Mouse (Mus musculus) hindbrain, embryonic 14.5 days (tissue): ENCODE results near the gene Primpol. TPM values are rescaled to one million over a fixed set of nuclear protein-coding genes. Genes with fewer than 3 reads are reported as not detected.
"Not testable (repeated sequence)": the region's sequence is repeated elsewhere in the genome, so short reads cannot be mapped to it uniquely, and the experiment has no call there.

Experiments
- ATAC-seq: fragments of 200-750 bp; cut with Nextera tagmentation; 2 replicates; pipeline ENCODE4 v1.8.0; 2017; ENCODE audit warnings: moderate number of reproducible peaks, mild to moderate bottlenecking, moderate TSS enrichment, moderate library complexity; ENCODE audit not compliant: low FRiP score
- DNase-seq: peaks from one replicate; pipeline ENCODE4 v3.0.0-alpha.2; 2015; ENCODE audit warnings: low spot score
- H3K27ac ChIP-seq: fragments of 300-500 bp; sonication (generic); 2 replicates; pipeline ENCODE4 v1.5.1; 2014; ENCODE audit warnings: mild to moderate bottlenecking, moderate library complexity
- H3K27me3 ChIP-seq: fragments of 300-500 bp; sonication (generic); 2 replicates; pipeline ENCODE4 v1.6.1; 2014; ENCODE audit warnings: mild to moderate bottlenecking, low read length, mixed read lengths; ENCODE audit not compliant: control insufficient read depth, insufficient read depth
- H3K36me3 ChIP-seq: fragments of 300-500 bp; sonication (generic); replicated peaks from 2 replicates; pipeline ENCODE4 v1.6.1; 2014; ENCODE audit not compliant: control insufficient read depth, insufficient read depth
- H3K4me1 ChIP-seq: fragments of 300-500 bp; sonication (generic); replicated peaks from 2 replicates; pipeline ENCODE4 v1.6.1; 2014; ENCODE audit warnings: antibody characterized with exemption, low read length, mixed read lengths; ENCODE audit not compliant: control insufficient read depth, insufficient read depth
- H3K4me2 ChIP-seq: fragments of 300-500 bp; sonication (generic); replicated peaks from 2 replicates; pipeline ENCODE4 v1.6.1; 2014; ENCODE audit warnings: mild to moderate bottlenecking, moderate library complexity
- H3K4me3 ChIP-seq: fragments of 300-500 bp; sonication (generic); replicated peaks from 2 replicates; pipeline ENCODE4 v1.5.1; 2014; ENCODE audit warnings: mild to moderate bottlenecking, low read length
- H3K9ac ChIP-seq: fragments of 300-500 bp; sonication (generic); 2 replicates; pipeline ENCODE4 v1.6.1; 2014
- H3K9me3 ChIP-seq: fragments of 300-500 bp; sonication (generic); 2 replicates; pipeline ENCODE4 v1.6.1; 2016; ENCODE audit warnings: low read length; ENCODE audit not compliant: control insufficient read depth
- WGBS: fragments of 180-500 bp; shearing (Covaris S2); extraction: QIAGEN DNeasy Blood & Tissue Kit; methylation state at CpG from one replicate; pipeline ENCODE4 v1.1.7; 2014; 5-methylcytosine and 5-hydroxymethylcytosine counted together
- polyA plus RNA-seq: library from polyadenylated mRNA; unstranded; fragments of >200 nt; fragmentation: Nextera tagmentation; extraction: Ambion mirVana; gene quantifications from 2 replicates; pipeline ENCODE4 v1.2.1, GENCODE M21; 2014

The Primpol gene
- polyA plus RNA-seq, 1 experiment from 2014 or later: 7.5 TPM

- Histone ChIP-seq H3K36me3 (no peaks in the 10 kb centered on the region), H3K27ac (no peak overlapping the region), H3K4me2 (no peak overlapping the region), H3K4me1 (no peaks in the 10 kb centered on the region), H3K27me3 (no peaks in the 10 kb centered on the region), H3K9ac (no peak overlapping the region), H3K4me3 (no peak overlapping the region), H3K9me3 (no peaks in the 10 kb centered on the region)
- WGBS: 86% methylated on average over 2 of the region's 2 CpGs
- ATAC-seq: no peak
- no peak for DNase-seq
Measured at GRCm38 (mm10) chr8:46597411-46597810, 19.6 kb downstream of the Primpol start.

- Histone ChIP-seq H3K9ac (no peak overlapping the region), H3K9me3 (no peaks in the 10 kb centered on the region), H3K27me3 (no peaks in the 10 kb centered on the region), H3K27ac (no peak overlapping the region), H3K4me2 (no peak overlapping the region), H3K4me1 (no peaks in the 10 kb centered on the region), H3K36me3 (no peaks in the 10 kb centered on the region), H3K4me3 (no peak overlapping the region)
- 95% methylated on average over 2 of the region's 2 CpGs for WGBS
- DNase-seq (no peak), ATAC-seq (no peak)
Measured at GRCm38 (mm10) chr8:46596530-46596929, 20.5 kb downstream of the Primpol start.

DNA sequence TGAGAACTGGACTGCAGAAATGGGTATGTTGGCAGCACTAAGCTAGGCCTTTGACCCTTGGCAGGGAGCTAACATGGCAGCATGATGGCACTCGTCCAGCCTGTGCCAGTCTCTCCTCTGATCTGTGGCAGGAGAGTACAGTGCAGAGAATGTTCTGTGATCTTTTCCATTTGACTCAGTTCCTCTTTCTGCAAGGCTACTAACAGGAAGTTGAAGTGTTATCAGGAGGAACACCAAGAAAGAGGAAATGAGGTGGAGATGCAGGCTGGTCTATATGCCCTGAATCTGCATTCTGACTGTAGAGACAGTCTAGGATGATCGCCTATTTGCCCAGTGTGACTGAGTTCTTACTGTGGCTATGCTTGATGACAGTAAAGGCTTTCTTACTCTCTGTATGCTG is 21.4 kb downstream of the Primpol start:
- H3K27ac ChIP-seq: no peak overlapping the region
- 95% methylated on average over 2 of the region's 2 CpGs for WGBS
- no peak overlapping the region for H3K4me3 ChIP-seq
- H3K9ac ChIP-seq: no peak overlapping the region
- H3K9me3 ChIP-seq: no peaks in the 10 kb centered on the region
- no peaks in the 10 kb centered on the region for H3K27me3 ChIP-seq
- no peak for DNase-seq
- H3K36me3 ChIP-seq: no peaks in the 10 kb centered on the region
- no peak for ATAC-seq
- no peak overlapping the region for H3K4me2 ChIP-seq
- H3K4me1 ChIP-seq: no peaks in the 10 kb centered on the region

- 83% methylated on average over 2 of the region's 2 CpGs for WGBS
- H3K36me3 ChIP-seq: no peaks in the 10 kb centered on the region
Measured at GRCm38 (mm10) chr8:46593772-46594171, 23.2 kb downstream of the Primpol start.

GRCm38 (mm10) chr8:46593067-46593466 is 23.9 kb downstream of the Primpol start:
- no peak overlapping the region for H3K4me3 ChIP-seq
- 84% methylated on average over 8 of the region's 8 CpGs for WGBS
- H3K27ac ChIP-seq: no peak overlapping the region
- no peaks in the 10 kb centered on the region for H3K9me3 ChIP-seq
- H3K36me3 ChIP-seq: no peaks in the 10 kb centered on the region
- no peaks in the 10 kb centered on the region for H3K4me1 ChIP-seq
- no peak for DNase-seq
- H3K4me2 ChIP-seq: no peak overlapping the region
- H3K9ac ChIP-seq: no peak overlapping the region
- no peaks in the 10 kb centered on the region for H3K27me3 ChIP-seq
- no peak for ATAC-seq

More at GRCm38 (mm10) chr8:46593772-46594171, 23.2 kb downstream of the Primpol start:
- no peak for ATAC-seq
- Histone ChIP-seq H3K4me1 (no peaks in the 10 kb centered on the region), H3K4me3 (no peak overlapping the region), H3K27me3 (no peaks in the 10 kb centered on the region), H3K9me3 (no peaks in the 10 kb centered on the region), H3K27ac (no peak overlapping the region), H3K9ac (no peak overlapping the region), H3K4me2 (no peak overlapping the region)
- no peak for DNase-seq

- H3K27me3 ChIP-seq: no peaks in the 10 kb centered on the region
- no peak overlapping the region for H3K9ac ChIP-seq
- no peaks in the 10 kb centered on the region for H3K4me1 ChIP-seq
- H3K27ac ChIP-seq: no peak overlapping the region
- WGBS: 93% methylated on average over 2 of the region's 2 CpGs
- H3K4me2 ChIP-seq: no peak overlapping the region
- H3K9me3 ChIP-seq: no peaks in the 10 kb centered on the region
- no peaks in the 10 kb centered on the region for H3K36me3 ChIP-seq
- H3K4me3 ChIP-seq: no peak overlapping the region
- DNase-seq: no peak
- ATAC-seq: no peak
Measured at GRCm38 (mm10) chr8:46588663-46589062, 28.3 kb downstream of the Primpol start.

DNA sequence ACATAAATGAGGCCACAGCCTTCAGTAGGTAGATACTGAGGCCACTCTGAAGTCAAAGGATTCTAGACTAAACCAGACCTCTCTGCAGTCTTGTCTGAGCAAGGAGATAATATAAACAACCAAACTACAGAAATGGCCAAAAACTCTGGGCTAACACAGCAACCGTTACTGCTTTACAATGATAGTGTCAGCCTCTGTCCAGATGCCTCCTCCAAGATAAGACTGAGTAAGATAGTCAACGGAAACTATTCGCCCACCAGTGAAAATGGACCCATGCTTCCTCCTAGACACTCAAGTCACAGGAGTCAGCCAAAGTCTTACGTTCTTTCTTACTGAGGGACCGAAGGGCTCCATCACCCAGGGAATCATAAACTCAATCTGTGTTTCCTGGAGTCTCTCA is 29.1 kb downstream of the Primpol start:
- Histone ChIP-seq H3K9me3 (no peaks in the 10 kb centered on the region), H3K4me3 (no peak overlapping the region), H3K4me1 (no peaks in the 10 kb centered on the region), H3K9ac (no peak overlapping the region), H3K27me3 (no peaks in the 10 kb centered on the region), H3K27ac (no peak overlapping the region), H3K36me3 (no peaks in the 10 kb centered on the region), H3K4me2 (no peak overlapping the region)
- WGBS: 94% methylated on average over 5 of the region's 5 CpGs
- no peak for ATAC-seq
- DNase-seq: no peak

GRCm38 (mm10) chr8:46585576-46585975 is 31.4 kb downstream of the Primpol start:
- Histone ChIP-seq H3K27me3 (no peaks in the 10 kb centered on the region), H3K36me3 (0 out of 2 replicates have a peak, but pooled peaks cover 6% of the 10 kb centered on the region), H3K4me2 (no peak overlapping the region), H3K4me1 (no peaks in the 10 kb centered on the region), H3K4me3 (no peak overlapping the region), H3K9ac (no peak overlapping the region), H3K27ac (no peak overlapping the region), H3K9me3 (no peaks in the 10 kb centered on the region)
- no peak for ATAC-seq
- DNase-seq: no peak
- 82% methylated on average over 3 of the region's 3 CpGs for WGBS

GRCm38 (mm10) chr8:46584328-46584727 is 32.7 kb downstream of the Primpol start:
- H3K27me3 ChIP-seq, ATAC-seq, H3K27ac ChIP-seq, H3K4me1 ChIP-seq, DNase-seq, H3K9me3 ChIP-seq, H3K4me3 ChIP-seq, H3K4me2 ChIP-seq, H3K9ac ChIP-seq: not testable (repeated sequence)
- H3K36me3 ChIP-seq: peaks cover 14% of the 10 kb centered on the region; the same call in 1 of the 2 replicates
- 53% methylated on average over 4 of the region's 4 CpGs for WGBS

- Histone ChIP-seq H3K27ac (no peak overlapping the region), H3K27me3 (no peaks in the 10 kb centered on the region), H3K36me3 (peaks cover 63% of the 10 kb centered on the region), H3K4me2 (no peak overlapping the region), H3K9ac (no peak overlapping the region), H3K4me3 (no peak overlapping the region), H3K4me1 (no peaks in the 10 kb centered on the region), H3K9me3 (no peaks in the 10 kb centered on the region)
- ATAC-seq: no peak
- no peak for DNase-seq
- 95% methylated on average over 9 of the region's 9 CpGs for WGBS
Measured at GRCm38 (mm10) chr8:46578794-46579193, 38.2 kb downstream of the Primpol start.
